Mouse (Mus musculus) lung, embryonic 16.5 days (tissue): Measurements from ENCODE around the gene Zfp329. TPM values are rescaled to one million over a fixed set of nuclear protein-coding genes. Genes with fewer than 3 reads are reported as not detected.

Source experiments
- polyA plus RNA-seq: library from polyadenylated mRNA; unstranded; fragments of >200 nt; fragmentation: Nextera tagmentation; extraction: Ambion mirVana; gene quantifications from 2 replicates; pipeline ENCODE4 v1.2.1, GENCODE M21; 2015

Zfp329 gene
- polyA plus RNA-seq, 1 experiment from 2014 or later = 13.6 TPM

Other genes starting within 250 kb of the Zfp329 start
- 0.01 TPM in 2 replicates for gene Vmn2r53, start 210.1 kb downstream of the Zfp329 start, polyA plus RNA-seq
- not detected in 2 replicates for gene Vmn2r54, start 178.5 kb downstream of the Zfp329 start, polyA plus RNA-seq
- gene Vmn2r55, start 133.9 kb downstream of the Zfp329 start, polyA plus RNA-seq = not detected in 2 replicates
- not detected in 2 replicates for gene Vmn2r56, start 83.9 kb downstream of the Zfp329 start, polyA plus RNA-seq
- gene Zscan18, start 15.2 kb downstream of the Zfp329 start, polyA plus RNA-seq = 5.6 and 6.5 TPM in 2 replicates
- 45.5 and 46.4 TPM in 2 replicates for gene Zfp110, start 15.9 kb upstream of the Zfp329 start, polyA plus RNA-seq
- gene Zfp128, start 62.3 kb upstream of the Zfp329 start, polyA plus RNA-seq = 4.1 and 4.7 TPM in 2 replicates
- gene Zscan22, start 79.0 kb upstream of the Zfp329 start, polyA plus RNA-seq = 16.7 and 17.1 TPM in 2 replicates
- 950 and 1,039 TPM in 2 replicates for gene Rps5, start 103.4 kb upstream of the Zfp329 start, polyA plus RNA-seq
- gene Rnf225, start 108.6 kb upstream of the Zfp329 start, polyA plus RNA-seq = 1.4 and 1.8 TPM in 2 replicates
- gene Zfp324, start 147.0 kb upstream of the Zfp329 start, polyA plus RNA-seq = 9.7 and 10.6 TPM in 2 replicates
- 10.4 and 12.0 TPM in 2 replicates for gene Zfp446, start 159.0 kb upstream of the Zfp329 start, polyA plus RNA-seq
- 0.57 TPM in 1 of 2 replicates, not detected in the other for gene Slc27a5, start 179.3 kb upstream of the Zfp329 start, polyA plus RNA-seq
- 190 and 195 TPM in 2 replicates for gene Trim28, start 180.3 kb upstream of the Zfp329 start, polyA plus RNA-seq
- 28.1 and 28.2 TPM in 2 replicates for gene Zbtb45, start 191.2 kb upstream of the Zfp329 start, polyA plus RNA-seq
- gene Chmp2a, start 215.9 kb upstream of the Zfp329 start, polyA plus RNA-seq = 157 and 173 TPM in 2 replicates
- 25.8 and 31.6 TPM in 2 replicates for gene Ube2m, start 219.4 kb upstream of the Zfp329 start, polyA plus RNA-seq
- gene Mzf1, start 235.9 kb upstream of the Zfp329 start, polyA plus RNA-seq = 4.2 and 5.1 TPM in 2 replicates